Mouse (Mus musculus) frontal cortex, postnatal 25 days (tissue): ENCODE measurements around the gene Ppfia4.

Experiments used
- DNase-seq, 2 experiments: peaks; one replicate each; pipeline ENCODE4 v3.0.0; 2022; ENCODE audit warnings: low spot score in 2 of 2

The Ppfia4 gene

GRCm38 (mm10) chr1:134339162-134339561 is 6.4 kb upstream of the Ppfia4 start:
- no peak for DNase-seq

GRCm38 (mm10) chr1:134336958-134337710 is 4.4 kb upstream of the Ppfia4 start:
- DNase-seq = no peak

GRCm38 (mm10) chr1:134335924-134336810 is 3.4 kb upstream of the Ppfia4 start:
- no peak for DNase-seq

- peak in 1 of 2 experiments; percentile 27 for DNase-seq
These were observed 2.6 kb upstream of the Ppfia4 start for GRCm38 (mm10) chr1:134335211-134335923.

GRCm38 (mm10) chr1:134334111-134334827 is 1.5 kb upstream of the Ppfia4 start:
- DNase-seq = no peak

- no peak for DNase-seq
These were observed 813 bp upstream of the Ppfia4 start for GRCm38 (mm10) chr1:134333371-134334110.

GRCm38 (mm10) chr1:134331879-134332635 is 671 bp downstream of the Ppfia4 start:
- peak; percentile 80 to 84 for DNase-seq

GRCm38 (mm10) chr1:134326841-134327346 is 5.8 kb downstream of the Ppfia4 start:
- DNase-seq = no peak

GRCm38 (mm10) chr1:134322591-134322990 is 10.1 kb downstream of the Ppfia4 start:
- no peak for DNase-seq

- DNase-seq = no peak
These were observed 11.9 kb downstream of the Ppfia4 start for GRCm38 (mm10) chr1:134320691-134321301.

- no peak for DNase-seq
These were observed 14.5 kb downstream of the Ppfia4 start for GRCm38 (mm10) chr1:134318261-134318660.

GRCm38 (mm10) chr1:134316361-134316760 is 16.4 kb downstream of the Ppfia4 start:
- DNase-seq = no peak

- DNase-seq = no peak
These were observed 17.5 kb downstream of the Ppfia4 start for GRCm38 (mm10) chr1:134315181-134315580.

GRCm38 (mm10) chr1:134311760-134312159 is 21.0 kb downstream of the Ppfia4 start:
- no peak for DNase-seq

GRCm38 (mm10) chr1:134310729-134311128 is 22.0 kb downstream of the Ppfia4 start:
- DNase-seq = no peak

GRCm38 (mm10) chr1:134310291-134310690 is 22.4 kb downstream of the Ppfia4 start:
- DNase-seq = no peak

GRCm38 (mm10) chr1:134307409-134307808 is 25.3 kb downstream of the Ppfia4 start:
- no peak for DNase-seq

- no peak for DNase-seq
These were observed 27.8 kb downstream of the Ppfia4 start for GRCm38 (mm10) chr1:134304940-134305339.

- no peak for DNase-seq
These were observed 30.0 kb downstream of the Ppfia4 start for GRCm38 (mm10) chr1:134302568-134303238.
